Mouse (Mus musculus) left cerebral cortex, adult 11 months (tissue): ENCODE results near the gene Olfr1243.
"Not testable (repeated sequence)": the region's sequence is repeated elsewhere in the genome, so short reads cannot be mapped to it uniquely, and the experiment has no call there.

ENCODE experiments used
- DNase-seq: peaks from one replicate; pipeline ENCODE4 v3.0.0; 2022; ENCODE audit warnings: low spot score

Gene Olfr1243

DNA sequence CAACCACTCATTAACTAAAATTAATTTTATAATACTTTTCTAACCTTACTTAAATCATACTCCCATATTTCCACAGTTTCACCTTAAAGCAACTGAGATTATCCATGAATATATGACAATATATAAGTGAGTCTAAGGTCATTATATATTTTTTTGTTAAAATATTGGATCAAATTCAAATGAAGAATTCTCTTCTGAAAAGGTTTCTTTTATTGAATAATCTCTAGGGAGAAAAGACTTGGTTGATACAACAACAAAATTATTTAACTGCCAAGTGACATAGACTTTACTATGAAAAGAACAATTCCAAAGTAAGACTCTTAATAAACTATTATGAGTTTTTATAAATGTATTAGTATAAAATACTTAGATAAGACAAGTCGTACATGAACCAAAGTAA lies at the start of gene Olfr1243:
Olfr1243 (minus strand) TSS at position 101 of the 400 bp plus-strand sequence.
- DNase-seq = no peak

DNA sequence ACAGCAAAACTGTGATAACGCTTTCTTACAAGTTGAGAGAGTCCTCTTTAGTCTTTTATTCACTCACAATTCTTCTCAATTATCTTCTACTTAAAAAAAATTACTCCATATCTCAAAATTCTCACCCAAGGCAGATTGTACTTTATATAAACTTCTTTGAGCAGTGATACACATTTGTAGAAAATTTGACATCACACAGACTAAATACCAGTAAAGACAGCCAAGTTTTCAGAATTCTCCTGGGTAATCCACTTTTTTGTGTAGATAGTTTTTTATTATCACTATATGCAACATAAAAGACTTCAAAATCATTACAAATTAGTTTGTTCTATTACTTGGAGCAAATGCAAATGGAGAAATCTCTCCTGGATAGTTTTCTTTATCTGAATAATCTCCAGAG lies 47.1 kb upstream of the Olfr1243 start, which contains the start of gene Olfr1245:
Olfr1245 (minus strand) TSS at position 101 of the 400 bp plus-strand sequence.
- DNase-seq = no peak

GRCm38 (mm10) chr2:89562706-89563105 lies 31.4 kb upstream of the Olfr1243 start:
- not testable (repeated sequence) for DNase-seq

DNA sequence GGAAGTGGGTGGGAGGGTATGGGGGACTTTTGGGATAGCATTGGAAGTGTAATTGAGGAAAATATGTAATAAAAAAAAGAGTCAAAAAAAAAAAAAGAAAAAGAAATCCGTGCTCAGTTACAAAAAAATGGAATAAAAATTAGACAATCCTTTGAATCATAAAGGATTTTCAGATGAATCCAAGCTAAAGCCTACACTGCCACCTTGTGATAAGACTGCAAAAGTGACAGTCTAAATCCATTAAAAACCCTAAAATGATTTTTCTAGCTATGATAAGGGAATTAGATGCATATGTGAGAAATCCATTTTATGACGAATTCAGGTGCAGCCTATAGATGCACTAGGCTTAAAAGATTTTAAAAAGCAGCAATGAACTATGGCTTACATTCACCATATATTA lies 13.2 kb upstream of the Olfr1243 start:
- no peak for DNase-seq

- peak; percentile 2 for DNase-seq
Measured at GRCm38 (mm10) chr2:89539923-89540322, 8.6 kb upstream of the Olfr1243 start.

DNA sequence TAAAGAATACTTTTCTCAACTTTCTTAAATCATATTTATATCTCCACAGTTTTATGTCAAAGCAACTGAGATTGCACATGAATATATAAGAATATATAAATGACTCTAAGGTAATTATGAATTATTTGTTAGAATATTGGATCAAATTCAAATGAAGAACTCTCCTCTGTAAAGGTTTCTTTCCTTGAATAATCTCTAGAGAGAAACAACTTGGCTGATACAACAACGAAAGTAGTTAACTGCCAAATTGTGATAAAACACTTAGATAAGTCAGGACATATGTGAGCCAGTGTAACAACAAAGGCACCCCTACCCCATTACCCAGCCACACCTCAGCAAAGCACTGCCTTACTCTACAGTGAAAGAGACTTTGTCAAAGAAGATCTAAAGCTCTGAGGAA lies 33.1 kb downstream of the Olfr1243 start, which contains the start of gene Olfr1242:
Olfr1242 (minus strand) TSS at position 101 of the 400 bp plus-strand sequence.
- no peak for DNase-seq

GRCm38 (mm10) chr2:89487026-89487425 lies 44.3 kb downstream of the Olfr1243 start, which contains the start of gene Olfr1241:
Gene Olfr1241, minus strand, starts transcription at chr2:89487126.
- DNase-seq = no peak
